Mouse (Mus musculus) midbrain, embryonic 13.5 days (tissue): ENCODE measurements around the gene Itfg2. TPM values are rescaled to one million over a fixed set of nuclear protein-coding genes. Genes with fewer than 3 reads are reported as not detected.
A peak's percentile ranks its signal among the peaks of the same experiment; 100 is the strongest.

Experiments used
- ATAC-seq: fragments of 200-750 bp; cut with Nextera tagmentation; 2 replicates; pipeline ENCODE4 v1.8.0; 2017; ENCODE audit warnings: mild to moderate bottlenecking, moderate TSS enrichment, moderate library complexity
- H3K27ac ChIP-seq: fragments of 300-500 bp; sonication (generic); 2 replicates; pipeline ENCODE4 v1.5.1; 2015; ENCODE audit warnings: inconsistent platforms, mild to moderate bottlenecking, moderate library complexity
- H3K27me3 ChIP-seq: fragments of 300-500 bp; sonication (generic); 2 replicates; pipeline ENCODE4 v1.6.1; 2015; ENCODE audit warnings: mild to moderate bottlenecking, inconsistent platforms
- H3K36me3 ChIP-seq: fragments of 300-500 bp; sonication (generic); 2 replicates; pipeline ENCODE4 v1.6.1; 2015; ENCODE audit warnings: mild to moderate bottlenecking, inconsistent platforms
- H3K4me1 ChIP-seq: fragments of 300-500 bp; sonication (generic); replicated peaks from 2 replicates; pipeline ENCODE4 v1.6.1; 2015; ENCODE audit warnings: inconsistent platforms
- H3K4me2 ChIP-seq: fragments of 300-500 bp; sonication (generic); replicated peaks from 2 replicates; pipeline ENCODE4 v1.6.1; 2015; ENCODE audit warnings: moderate library complexity, mild to moderate bottlenecking, inconsistent platforms
- H3K4me3 ChIP-seq: fragments of 300-500 bp; sonication (generic); replicated peaks from 2 replicates; pipeline ENCODE4 v1.5.1; 2015; ENCODE audit warnings: mild to moderate bottlenecking, inconsistent platforms
- H3K9ac ChIP-seq: fragments of 300-500 bp; sonication (generic); replicated peaks from 2 replicates; pipeline ENCODE4 v1.6.1; 2015; ENCODE audit warnings: mild to moderate bottlenecking, inconsistent platforms
- H3K9me3 ChIP-seq: fragments of 300-500 bp; sonication (generic); 2 replicates; pipeline ENCODE4 v1.6.1; 2016; ENCODE audit warnings: mild to moderate bottlenecking, inconsistent platforms
- WGBS: fragments of 180-500 bp; shearing (Covaris S2); methylation state at CpG from one replicate; pipeline ENCODE4 v1.1.7; 2015; 5-methylcytosine and 5-hydroxymethylcytosine counted together
- polyA plus RNA-seq: library from polyadenylated mRNA; unstranded; fragments of >200 nt; fragmentation: Nextera tagmentation; extraction: Ambion mirVana; gene quantifications from 2 replicates; pipeline ENCODE4 v1.2.1, GENCODE M21; 2015

Gene Itfg2
- polyA plus RNA-seq, 1 experiment from 2014 or later: 48.7 TPM

DNA sequence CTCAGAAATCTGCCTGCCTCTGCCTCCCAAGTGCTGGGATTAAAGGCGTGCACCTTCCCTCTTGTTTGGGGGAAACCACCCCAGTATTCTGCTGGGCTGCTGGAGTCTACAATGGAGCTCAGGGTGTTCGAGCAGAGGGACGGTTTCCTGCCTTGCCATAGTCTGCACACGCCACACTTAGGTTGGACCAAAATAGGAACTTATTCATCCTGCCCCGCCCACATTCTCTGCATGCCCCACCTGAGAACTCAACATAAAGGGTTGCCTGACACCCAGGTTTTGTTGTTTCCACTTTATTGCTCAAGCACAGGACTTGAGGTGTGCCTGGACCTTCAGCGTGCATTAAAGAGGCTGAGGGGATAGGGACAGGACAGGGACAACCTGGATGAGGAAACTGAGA is 5.1 kb upstream of the Itfg2 start:
- Histone ChIP-seq H3K27ac (no peak overlapping the region), H3K9me3 (no peaks in the 10 kb centered on the region), H3K4me3 (no peak overlapping the region), H3K4me2 (no peak overlapping the region), H3K36me3 (peaks cover 72% of the 10 kb centered on the region), H3K27me3 (no peaks in the 10 kb centered on the region), H3K9ac (no peak overlapping the region), H3K4me1 (peaks cover 4% of the 10 kb centered on the region; the same call in 1 of the 2 replicates)
- no peak for ATAC-seq
- WGBS: 95% methylated on average over 6 of the region's 6 CpGs

DNA sequence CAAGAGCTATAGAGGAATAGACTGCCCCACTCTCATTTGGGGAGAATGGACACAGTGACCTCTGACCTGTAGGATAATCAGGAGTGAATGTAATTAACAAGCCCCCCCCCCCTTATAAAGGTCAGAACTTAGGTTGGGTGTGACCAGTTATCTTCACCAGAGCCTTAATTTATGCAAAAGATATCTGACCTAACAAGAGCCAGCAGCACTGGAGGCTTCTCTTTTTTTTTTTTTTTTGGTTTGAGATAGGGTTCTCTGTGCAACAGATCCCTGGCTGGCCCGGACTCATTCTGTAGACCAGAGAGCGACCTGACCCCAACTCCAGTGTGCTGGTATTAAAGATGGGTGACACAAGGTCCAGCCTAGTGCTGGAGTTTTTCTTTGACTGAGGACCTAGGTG is 4.6 kb upstream of the Itfg2 start:
- no peak overlapping the region for H3K9ac ChIP-seq
- no peak overlapping the region for H3K4me3 ChIP-seq
- H3K27ac ChIP-seq: no peak overlapping the region
- H3K4me1 ChIP-seq: peaks cover 4% of the 10 kb centered on the region; the same call in 1 of the 2 replicates
- ATAC-seq: no peak
- no peaks in the 10 kb centered on the region for H3K27me3 ChIP-seq
- 100% methylated on average over 2 of the region's 2 CpGs for WGBS
- H3K9me3 ChIP-seq: no peaks in the 10 kb centered on the region
- peaks cover 66% of the 10 kb centered on the region for H3K36me3 ChIP-seq
- H3K4me2 ChIP-seq: no peak overlapping the region

DNA sequence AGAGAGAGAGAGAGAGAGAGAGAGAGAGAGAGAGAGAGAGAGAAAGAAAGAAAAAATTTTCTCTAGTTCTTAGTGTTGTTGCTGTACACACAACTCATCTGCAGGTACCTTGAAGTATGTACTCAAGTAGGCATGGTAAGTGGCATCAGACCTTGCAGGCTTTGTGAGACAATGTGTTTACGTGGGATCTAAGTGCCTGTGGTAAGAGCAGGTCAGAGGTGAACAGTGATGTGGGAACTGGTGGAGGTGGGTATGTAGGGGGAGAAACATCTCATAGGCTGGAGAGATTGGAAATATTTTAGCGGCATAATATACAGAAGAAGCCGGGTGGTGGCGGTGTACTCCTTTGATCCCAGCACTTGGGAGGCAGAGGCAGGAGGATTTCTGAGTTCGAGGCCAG is 2.8 kb upstream of the Itfg2 start:
- Histone ChIP-seq H3K27me3 (no peaks in the 10 kb centered on the region), H3K36me3 (peaks cover 49% of the 10 kb centered on the region), H3K9me3 (no peaks in the 10 kb centered on the region), H3K4me1 (peaks cover 15% of the 10 kb centered on the region), H3K9ac (no peak overlapping the region), H3K4me3 (no peak overlapping the region), H3K4me2 (no peak overlapping the region), H3K27ac (no peak overlapping the region)
- ATAC-seq: no peak
- WGBS: 96% methylated on average over 5 of the region's 5 CpGs

DNA sequence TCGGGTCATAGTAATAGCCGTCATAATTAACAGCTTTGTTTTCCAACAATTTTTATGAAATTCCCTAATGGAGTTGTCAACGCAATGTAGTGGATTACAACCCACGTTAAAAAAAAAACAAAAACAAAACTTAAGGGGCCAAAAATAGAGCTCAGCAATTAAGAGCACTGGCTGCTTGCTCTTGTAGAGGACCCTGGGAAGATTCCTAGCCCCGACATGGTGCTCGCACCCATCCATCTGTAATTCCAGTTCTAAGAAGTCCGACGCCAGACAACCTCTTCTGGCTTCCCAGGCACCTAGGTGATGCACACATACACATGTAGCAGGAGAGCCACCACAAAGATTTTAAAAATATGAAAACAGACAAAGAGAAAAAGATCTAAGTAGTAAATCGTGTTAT is 315 bp upstream of the Itfg2 start:
- H3K4me1 ChIP-seq: peaks cover 17% of the 10 kb centered on the region
- H3K9me3 ChIP-seq: no peaks in the 10 kb centered on the region
- peak overlapping the region; percentile 70 for H3K4me3 ChIP-seq
- WGBS: 23% methylated on average over 9 of the region's 9 CpGs
- peak overlapping the region; percentile 78; the same call in 1 of the 2 replicates for H3K9ac ChIP-seq
- H3K27ac ChIP-seq: peak overlapping the region; percentile 97
- ATAC-seq: no peak
- peaks cover 24% of the 10 kb centered on the region for H3K36me3 ChIP-seq
- no peaks in the 10 kb centered on the region for H3K27me3 ChIP-seq
- H3K4me2 ChIP-seq: peak overlapping the region; percentile 73

DNA sequence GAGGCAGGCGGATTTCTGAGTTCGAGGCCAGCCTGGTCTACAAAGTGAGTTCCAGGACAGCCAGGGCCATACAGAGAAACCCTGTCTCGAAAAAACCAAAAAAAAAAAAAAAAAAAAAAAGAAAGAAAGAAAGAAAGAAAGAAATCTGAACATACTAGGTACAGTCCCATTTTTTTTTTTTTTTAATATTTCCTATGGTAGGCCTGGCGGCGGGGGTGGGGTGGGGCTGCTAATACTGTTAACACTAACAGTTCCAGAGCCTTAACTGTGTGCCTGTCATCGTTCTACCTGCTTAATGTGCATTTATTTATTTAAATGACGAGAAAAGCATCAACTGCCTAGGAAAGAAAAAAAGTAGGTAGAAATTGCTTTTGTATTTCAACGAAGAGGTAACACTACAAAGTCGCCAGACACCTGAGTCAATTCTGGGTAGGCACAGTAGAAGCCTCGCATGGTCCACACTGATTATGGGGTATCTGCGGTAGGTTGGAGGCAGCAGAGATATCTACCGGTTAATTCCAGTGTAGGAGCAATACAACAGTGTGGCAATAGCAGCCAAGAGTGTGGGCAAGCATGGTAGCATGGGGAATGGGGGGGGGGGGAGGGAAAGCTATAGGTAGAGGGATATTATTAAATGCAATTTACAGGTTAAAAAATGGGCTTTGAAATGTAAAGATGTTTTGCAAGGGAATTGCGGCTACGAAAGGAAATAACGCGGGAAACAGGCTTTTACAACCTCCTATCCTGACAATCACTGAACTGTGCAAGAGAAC is 1.0 kb downstream of the Itfg2 start:
- ATAC-seq: peak; percentile 58
- Histone ChIP-seq H3K4me1 (peaks cover 17% of the 10 kb centered on the region), H3K4me3 (peak overlapping the region; percentile 70), H3K9ac (peak overlapping the region; percentile 78), H3K27ac (peak overlapping the region; percentile 97), H3K9me3 (no peaks in the 10 kb centered on the region), H3K36me3 (peaks cover 18% of the 10 kb centered on the region), H3K4me2 (peak overlapping the region; percentile 73), H3K27me3 (no peaks in the 10 kb centered on the region)
- WGBS: 50% methylated on average over 16 of the region's 16 CpGs

DNA sequence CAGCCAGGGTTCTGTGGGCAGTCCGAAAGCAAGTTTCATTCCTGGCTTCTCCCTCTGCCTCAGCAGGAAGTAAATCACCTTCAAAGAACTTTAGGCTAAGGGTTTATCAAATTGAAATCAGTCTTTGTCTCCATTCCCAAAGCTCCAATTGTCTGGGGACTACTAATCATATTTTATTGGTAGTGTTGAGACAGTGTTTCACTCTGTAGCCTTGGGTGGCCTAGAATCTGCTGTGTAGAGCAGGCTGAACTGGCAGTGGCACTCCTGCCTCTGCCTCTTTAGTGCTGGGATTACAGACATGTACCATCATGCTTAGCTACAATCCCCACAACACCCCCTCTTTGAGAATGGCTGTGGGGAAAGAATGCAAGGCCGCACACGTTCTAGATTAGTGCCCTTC is 3.3 kb downstream of the Itfg2 start:
- H3K36me3 ChIP-seq: peaks cover 12% of the 10 kb centered on the region

DNA sequence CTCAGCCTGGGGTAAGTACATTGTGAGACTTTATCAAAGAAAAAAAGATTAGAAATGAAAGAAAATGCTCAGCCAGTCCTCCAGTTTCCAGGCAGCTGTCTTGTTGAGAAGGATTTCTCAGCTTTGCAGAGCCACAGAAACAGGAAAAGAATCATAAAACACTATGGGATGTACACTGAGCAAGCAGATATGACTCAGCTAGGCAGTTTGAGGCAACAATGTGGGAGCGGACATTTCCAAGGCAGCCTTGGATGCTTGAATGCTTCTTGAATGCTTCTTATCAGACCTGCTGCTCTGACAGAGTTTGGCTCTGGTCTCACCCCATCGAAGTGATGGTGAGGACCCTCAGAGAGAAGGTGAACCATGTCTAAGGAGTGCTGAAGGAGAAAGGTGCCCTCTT is 3.7 kb downstream of the Itfg2 start:
- no peak overlapping the region for H3K27ac ChIP-seq
- WGBS: 96% methylated on average over 2 of the region's 2 CpGs
- no peak overlapping the region for H3K4me3 ChIP-seq
- no peaks in the 10 kb centered on the region for H3K27me3 ChIP-seq
- H3K4me2 ChIP-seq: no peak overlapping the region
- peaks cover 17% of the 10 kb centered on the region for H3K4me1 ChIP-seq
- H3K9ac ChIP-seq: no peak overlapping the region
- peaks cover 13% of the 10 kb centered on the region for H3K36me3 ChIP-seq
- no peaks in the 10 kb centered on the region for H3K9me3 ChIP-seq
- no peak for ATAC-seq

More for the DNA sequence above, 3.3 kb downstream of the Itfg2 start:
- Histone ChIP-seq H3K27me3 (no peaks in the 10 kb centered on the region), H3K9ac (no peak overlapping the region), H3K9me3 (no peaks in the 10 kb centered on the region), H3K4me2 (no peak overlapping the region), H3K27ac (no peak overlapping the region), H3K4me1 (peaks cover 17% of the 10 kb centered on the region), H3K4me3 (no peak overlapping the region)
- WGBS: 90% methylated on average over 3 of the region's 3 CpGs
- no peak for ATAC-seq

DNA sequence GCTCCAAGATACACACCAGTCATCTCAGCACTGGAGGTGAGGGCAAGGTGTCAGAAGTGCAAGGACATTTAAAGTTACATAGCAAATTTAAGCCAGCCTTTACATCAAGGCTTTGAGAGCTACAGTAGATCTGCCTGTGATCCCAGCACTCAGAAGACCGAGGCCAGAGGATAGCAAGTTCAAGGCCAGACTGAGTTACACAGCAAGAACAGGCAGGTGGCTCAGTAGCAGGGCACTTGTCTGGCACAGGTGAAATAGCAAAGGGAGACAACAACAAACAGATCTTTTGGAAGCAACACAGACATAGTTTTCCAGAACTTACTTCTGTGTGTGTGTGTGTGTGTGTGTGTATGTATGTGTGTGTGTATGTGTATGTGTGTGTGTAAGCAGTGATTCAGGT is 6.7 kb downstream of the Itfg2 start:
- Histone ChIP-seq H3K27ac (no peak overlapping the region), H3K9me3 (no peaks in the 10 kb centered on the region), H3K9ac (no peak overlapping the region), H3K27me3 (no peaks in the 10 kb centered on the region), H3K4me2 (no peak overlapping the region), H3K4me1 (peaks cover 10% of the 10 kb centered on the region), H3K36me3 (peaks cover 30% of the 10 kb centered on the region), H3K4me3 (no peak overlapping the region)
- WGBS: 86% methylated on average over 1 of the region's 1 CpGs
- ATAC-seq: no peak

DNA sequence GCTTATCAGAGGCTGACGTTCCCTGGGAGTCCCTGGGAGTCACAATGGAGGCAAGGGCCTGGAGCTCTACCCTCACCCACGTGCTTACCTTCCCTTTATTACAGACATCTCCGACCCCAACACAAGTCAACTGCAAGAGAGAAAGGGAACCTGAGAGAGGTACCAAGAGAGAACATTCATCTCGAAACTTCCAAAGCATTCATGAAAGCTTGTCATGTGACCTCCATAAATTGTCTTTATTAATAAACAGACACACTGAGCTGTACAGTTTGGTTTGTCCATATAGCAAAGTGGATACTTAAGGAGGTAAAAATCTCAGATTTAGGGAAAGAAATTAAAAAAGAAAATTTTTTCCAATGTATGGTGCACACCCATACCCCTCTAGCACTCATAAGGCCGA is 8.6 kb downstream of the Itfg2 start:
- WGBS: 88% methylated on average over 5 of the region's 5 CpGs

DNA sequence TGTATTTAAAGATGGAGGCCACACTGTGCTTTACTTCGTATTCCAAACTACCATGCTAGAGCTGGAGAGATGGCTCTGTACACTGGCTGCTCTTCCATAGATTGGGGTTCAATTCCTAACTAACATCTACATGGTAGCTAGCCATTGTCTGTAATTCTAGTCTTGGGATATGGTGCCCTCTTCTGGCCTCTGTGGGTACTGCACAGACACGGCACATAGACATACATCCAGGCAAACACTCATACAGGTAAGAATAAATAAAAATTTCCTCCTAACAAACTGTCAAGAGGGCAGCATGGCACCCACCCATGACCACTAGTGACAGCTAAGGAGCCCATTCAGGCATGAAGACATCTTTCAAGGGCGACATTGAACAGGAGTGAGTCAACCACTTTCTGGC is 13.6 kb downstream of the Itfg2 start:
- Histone ChIP-seq H3K9me3 (no peaks in the 10 kb centered on the region), H3K9ac (no peak overlapping the region), H3K36me3 (peaks cover 86% of the 10 kb centered on the region), H3K27ac (no peak overlapping the region), H3K4me3 (no peak overlapping the region), H3K4me2 (no peak overlapping the region), H3K27me3 (no peaks in the 10 kb centered on the region), H3K4me1 (0 out of 2 replicates have a peak, but pooled peaks cover 3% of the 10 kb centered on the region)
- peak; percentile 56 for ATAC-seq
- WGBS: 15% methylated on average over 3 of the region's 3 CpGs

More for the DNA sequence above, 8.6 kb downstream of the Itfg2 start:
- Histone ChIP-seq H3K9me3 (no peaks in the 10 kb centered on the region), H3K27ac (no peak overlapping the region), H3K4me2 (no peak overlapping the region), H3K36me3 (peaks cover 49% of the 10 kb centered on the region), H3K4me1 (0 out of 2 replicates have a peak, but pooled peaks cover 3% of the 10 kb centered on the region), H3K4me3 (no peak overlapping the region), H3K27me3 (no peaks in the 10 kb centered on the region), H3K9ac (no peak overlapping the region)
- ATAC-seq: no peak

DNA sequence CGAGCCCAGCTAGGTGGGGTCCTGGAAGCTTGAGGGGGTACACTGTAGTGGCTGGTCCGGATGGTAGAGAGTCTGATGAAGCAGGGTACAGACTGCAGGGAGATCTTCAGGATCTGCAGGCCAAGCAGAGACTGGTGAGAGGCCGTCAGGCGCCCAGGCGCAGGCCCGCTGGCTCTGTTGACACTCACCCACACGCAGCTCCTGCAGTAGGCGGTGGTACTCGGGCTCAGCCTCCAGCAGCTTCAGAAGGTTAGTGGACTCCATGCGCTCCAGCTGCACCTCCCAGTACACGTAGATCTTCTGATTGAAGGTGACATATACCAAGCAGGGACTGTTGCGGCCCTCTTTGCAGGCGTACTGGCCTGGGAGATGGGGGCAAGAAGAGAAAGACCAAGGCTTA is 14.4 kb downstream of the Itfg2 start:
- Histone ChIP-seq H3K4me2 (no peak overlapping the region), H3K9me3 (no peaks in the 10 kb centered on the region), H3K27ac (no peak overlapping the region), H3K4me3 (no peak overlapping the region), H3K9ac (no peak overlapping the region), H3K36me3 (peaks cover 83% of the 10 kb centered on the region), H3K27me3 (no peaks in the 10 kb centered on the region), H3K4me1 (no peaks in the 10 kb centered on the region)
- WGBS: 95% methylated on average over 13 of the region's 13 CpGs
- ATAC-seq: 0 out of 2 replicates have a peak, but pooled peaks have one; percentile 7

DNA sequence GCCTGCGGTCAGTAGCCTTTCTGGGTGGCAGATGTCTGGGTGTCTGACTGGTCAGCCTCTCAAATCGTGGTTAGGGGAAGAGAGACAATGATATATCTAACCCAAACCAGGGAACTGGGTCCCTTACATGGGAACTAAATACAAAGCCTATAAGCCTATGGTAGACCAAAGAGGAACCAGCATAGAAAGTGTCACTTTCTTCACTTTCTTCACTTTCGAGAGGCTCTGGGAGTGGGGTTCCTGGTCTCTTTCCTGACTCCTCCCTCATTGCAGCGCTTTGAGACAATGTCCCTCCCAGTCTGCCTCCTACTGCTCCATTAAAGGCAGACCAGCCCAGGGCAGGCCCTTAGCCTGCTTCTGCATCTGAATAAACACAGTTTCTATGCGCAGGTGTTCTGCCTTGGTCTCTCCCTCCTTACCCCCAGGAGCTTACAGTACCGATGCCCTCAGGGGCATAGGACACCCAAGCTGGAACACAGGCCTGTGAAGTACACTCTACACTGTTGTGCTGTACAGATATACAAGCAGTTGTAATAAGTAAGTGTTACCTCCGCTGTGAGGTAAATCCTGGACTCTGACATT is 16.1 kb downstream of the Itfg2 start:
- H3K4me2 ChIP-seq: no peak overlapping the region
- H3K9me3 ChIP-seq: no peaks in the 10 kb centered on the region
- no peak overlapping the region for H3K9ac ChIP-seq
- H3K4me1 ChIP-seq: no peaks in the 10 kb centered on the region
- H3K36me3 ChIP-seq: peaks cover 81% of the 10 kb centered on the region
- 91% methylated on average over 7 of the region's 7 CpGs for WGBS
- no peak overlapping the region for H3K27ac ChIP-seq
- no peaks in the 10 kb centered on the region for H3K27me3 ChIP-seq
- ATAC-seq: no peak
- no peak overlapping the region for H3K4me3 ChIP-seq
